Mouse (Mus musculus): ENCODE data around the gene Arpp21. TPM values are rescaled to one million over a fixed set of nuclear protein-coding genes. Genes with fewer than 3 reads are reported as not detected.

Gene Arpp21
- polyA plus RNA-seq, 1 experiment from 2014 or later: 0.83 TPM

GRCm38 (mm10) chr9:112249753-112250152 lies 14.0 kb upstream of the Arpp21 start:
- Histone ChIP-seq H3K27ac (no peak overlapping the region), H3K4me2 (no peak overlapping the region), H3K36me3 (no peaks in the 10 kb centered on the region), H3K4me3 (no peak overlapping the region), H3K9ac (no peak overlapping the region), H3K27me3 (replicated peaks) (no peaks in the 10 kb centered on the region), H3K9me3 (replicated peaks) (no peaks in the 10 kb centered on the region), H3K4me1 (peaks cover 7% of the 10 kb centered on the region; the same call in 1 of the 2 replicates)
- WGBS (ENCODE audit: insufficient replicate concordance): 59% methylated on average over 4 of the region's 4 CpGs
- no peak for ATAC-seq

- WGBS (ENCODE audit: insufficient replicate concordance): 61% methylated on average over 2 of the region's 2 CpGs
- Histone ChIP-seq H3K4me2 (no peak overlapping the region), H3K27ac (no peak overlapping the region), H3K9me3 (replicated peaks) (no peaks in the 10 kb centered on the region), H3K9ac (no peak overlapping the region), H3K36me3 (no peaks in the 10 kb centered on the region), H3K4me1 (no peaks in the 10 kb centered on the region), H3K4me3 (no peak overlapping the region), H3K27me3 (replicated peaks) (no peaks in the 10 kb centered on the region)
- no peak for ATAC-seq
Measured at GRCm38 (mm10) chr9:112247183-112247582, 11.4 kb upstream of the Arpp21 start.

- Histone ChIP-seq H3K27ac (no peak overlapping the region), H3K36me3 (no peaks in the 10 kb centered on the region), H3K27me3 (replicated peaks) (peaks cover 50% of the 10 kb centered on the region), H3K9me3 (replicated peaks) (no peaks in the 10 kb centered on the region), H3K4me2 (no peak overlapping the region), H3K9ac (no peak overlapping the region), H3K4me3 (no peak overlapping the region), H3K4me1 (no peaks in the 10 kb centered on the region)
- no peak for ATAC-seq
- 73% methylated on average over 9 of the region's 9 CpGs for WGBS (ENCODE audit: insufficient replicate concordance)
Measured at GRCm38 (mm10) chr9:112238168-112238567, 2.4 kb upstream of the Arpp21 start.

- Histone ChIP-seq H3K9me3 (replicated peaks) (no peaks in the 10 kb centered on the region), H3K9ac (no peak overlapping the region), H3K36me3 (no peaks in the 10 kb centered on the region), H3K4me1 (no peaks in the 10 kb centered on the region), H3K27me3 (replicated peaks) (peaks cover 64% of the 10 kb centered on the region), H3K4me3 (no peak overlapping the region), H3K27ac (no peak overlapping the region), H3K4me2 (no peak overlapping the region)
- ATAC-seq: no peak
- WGBS (ENCODE audit: insufficient replicate concordance): 73% methylated on average over 8 of the region's 8 CpGs
Measured at GRCm38 (mm10) chr9:112236551-112236950, 813 bp upstream of the Arpp21 start.

GRCm38 (mm10) chr9:112235041-112235695 lies 570 bp downstream of the Arpp21 start:
- no peaks in the 10 kb centered on the region for H3K36me3 ChIP-seq
- H3K27ac ChIP-seq: no peak overlapping the region
- H3K4me1 ChIP-seq: no peaks in the 10 kb centered on the region
- H3K4me3 ChIP-seq: peak overlapping the region; percentile 34
- peak overlapping the region; percentile 57 for H3K4me2 ChIP-seq
- WGBS (ENCODE audit: insufficient replicate concordance): 3% methylated on average over 42 of the region's 44 CpGs
- no peaks in the 10 kb centered on the region for H3K9me3 ChIP-seq (replicated peaks)
- H3K9ac ChIP-seq: no peak overlapping the region
- peak; percentile 40 for ATAC-seq
- peaks cover 67% of the 10 kb centered on the region for H3K27me3 ChIP-seq (replicated peaks)

GRCm38 (mm10) chr9:112234505-112235024 lies 1.2 kb downstream of the Arpp21 start:
- 1% methylated on average over 24 of the region's 24 CpGs for WGBS (ENCODE audit: insufficient replicate concordance)
- Histone ChIP-seq H3K27ac (no peak overlapping the region), H3K9ac (no peak overlapping the region), H3K4me3 (peak overlapping the region; percentile 34), H3K9me3 (replicated peaks) (no peaks in the 10 kb centered on the region), H3K4me1 (no peaks in the 10 kb centered on the region), H3K36me3 (no peaks in the 10 kb centered on the region), H3K4me2 (peak overlapping the region; percentile 57), H3K27me3 (replicated peaks) (peaks cover 67% of the 10 kb centered on the region)
- peak; percentile 46; the same call in 1 of the 2 replicates for ATAC-seq

GRCm38 (mm10) chr9:112233822-112234504 lies 1.8 kb downstream of the Arpp21 start:
- whole genome bisulfite sequencing (ENCODE audit: insufficient replicate concordance): 15% methylated on average over 12 of the region's 12 CpGs
- H3K4me1 ChIP-seq: no peaks in the 10 kb centered on the region
- peak overlapping the region; percentile 57 for H3K4me2 ChIP-seq
- H3K4me3 ChIP-seq: peak overlapping the region; percentile 34
- no peaks in the 10 kb centered on the region for H3K9me3 ChIP-seq (replicated peaks)
- no peaks in the 10 kb centered on the region for H3K36me3 ChIP-seq
- H3K27me3 ChIP-seq (replicated peaks): peaks cover 67% of the 10 kb centered on the region
- no peak for ATAC-seq
- no peak overlapping the region for H3K27ac ChIP-seq
- no peak overlapping the region for H3K9ac ChIP-seq

- no peak overlapping the region for H3K4me2 ChIP-seq
- no peak overlapping the region for H3K4me3 ChIP-seq
- H3K9ac ChIP-seq: no peak overlapping the region
- no peaks in the 10 kb centered on the region for H3K9me3 ChIP-seq (replicated peaks)
- WGBS (ENCODE audit: insufficient replicate concordance): 58% methylated on average over 6 of the region's 6 CpGs
- no peak for ATAC-seq
- H3K4me1 ChIP-seq: no peaks in the 10 kb centered on the region
- peaks cover 64% of the 10 kb centered on the region for H3K27me3 ChIP-seq (replicated peaks)
- H3K36me3 ChIP-seq: no peaks in the 10 kb centered on the region
- H3K27ac ChIP-seq: no peak overlapping the region
Measured at GRCm38 (mm10) chr9:112233378-112233777, 2.4 kb downstream of the Arpp21 start.

- no peaks in the 10 kb centered on the region for H3K4me1 ChIP-seq
- no peaks in the 10 kb centered on the region for H3K36me3 ChIP-seq
- H3K27me3 ChIP-seq (replicated peaks): peaks cover 54% of the 10 kb centered on the region
- WGBS (ENCODE audit: insufficient replicate concordance): 58% methylated on average over 8 of the region's 8 CpGs
- no peak for ATAC-seq
- no peak overlapping the region for H3K27ac ChIP-seq
- no peak overlapping the region for H3K4me2 ChIP-seq
- H3K9me3 ChIP-seq (replicated peaks): no peaks in the 10 kb centered on the region
- no peak overlapping the region for H3K4me3 ChIP-seq
- no peak overlapping the region for H3K9ac ChIP-seq
Measured at GRCm38 (mm10) chr9:112231935-112232575, 3.7 kb downstream of the Arpp21 start.

- Histone ChIP-seq H3K9ac (no peak overlapping the region), H3K36me3 (no peaks in the 10 kb centered on the region), H3K27me3 (replicated peaks) (peaks cover 48% of the 10 kb centered on the region), H3K4me2 (no peak overlapping the region), H3K4me1 (no peaks in the 10 kb centered on the region), H3K27ac (no peak overlapping the region), H3K9me3 (replicated peaks) (no peaks in the 10 kb centered on the region), H3K4me3 (no peak overlapping the region)
- ATAC-seq: no peak
- WGBS (ENCODE audit: insufficient replicate concordance): 60% methylated on average over 5 of the region's 5 CpGs
Measured at GRCm38 (mm10) chr9:112231383-112231782, 4.4 kb downstream of the Arpp21 start.

GRCm38 (mm10) chr9:112230716-112231361 lies 4.9 kb downstream of the Arpp21 start:
- 71% methylated on average over 4 of the region's 4 CpGs for WGBS (ENCODE audit: insufficient replicate concordance)
- no peak overlapping the region for H3K4me3 ChIP-seq
- H3K4me1 ChIP-seq: no peaks in the 10 kb centered on the region
- no peak for ATAC-seq
- no peaks in the 10 kb centered on the region for H3K9me3 ChIP-seq (replicated peaks)
- H3K27me3 ChIP-seq (replicated peaks): peaks cover 43% of the 10 kb centered on the region
- H3K27ac ChIP-seq: no peak overlapping the region
- no peaks in the 10 kb centered on the region for H3K36me3 ChIP-seq
- no peak overlapping the region for H3K4me2 ChIP-seq
- no peak overlapping the region for H3K9ac ChIP-seq

- Histone ChIP-seq H3K9ac (no peak overlapping the region), H3K4me1 (no peaks in the 10 kb centered on the region), H3K36me3 (no peaks in the 10 kb centered on the region), H3K27ac (no peak overlapping the region), H3K4me3 (no peak overlapping the region), H3K9me3 (replicated peaks) (no peaks in the 10 kb centered on the region), H3K27me3 (replicated peaks) (peaks cover 20% of the 10 kb centered on the region), H3K4me2 (no peak overlapping the region)
- 71% methylated on average over 3 of the region's 3 CpGs for WGBS (ENCODE audit: insufficient replicate concordance)
- ATAC-seq: no peak
Measured at GRCm38 (mm10) chr9:112228470-112228869, 7.3 kb downstream of the Arpp21 start.

All from liver, embryonic 12.5 days (tissue).